Mouse (Mus musculus) erythroblast, embryonic 14.5 days (primary cell): ENCODE results near the gene Dctn1.

Source experiments
- GATA1 ChIP-seq: IDR thresholded peaks from 2 replicates; pipeline ENCODE4 v1.6.1; 2012; ENCODE audit warnings: low read length, inconsistent platforms, mixed read lengths
- TAL1 ChIP-seq: IDR thresholded peaks from 3 replicates; pipeline ENCODE4 v1.6.1; 2012; ENCODE audit warnings: low read length, inconsistent platforms, mixed read lengths

- TF ChIP-seq GATA1, result no peak
- TF ChIP-seq TAL1, result no peak
These were observed 81.4 kb downstream of the Dctn1 start for GRCm38 (mm10) chr6:83247153-83247552.
